Mouse (Mus musculus): ENCODE results near the gene Sec61a1.
A peak's percentile ranks its signal among the peaks of the same experiment; 100 is the strongest.

GRCm38 (mm10) chr6:88465181-88465920, 53.4 kb downstream of the Sec61a1 start, which contains the start of gene Ruvbl1:
- 0 out of 2 replicates have a peak, but pooled peaks have one; percentile 34 for TF ChIP-seq ZMIZ1 (IDR thresholded peaks at IDR 0.05; ENCODE audit: low read depth, low read length)
- peak; percentile 32; the same call in 1 of the 2 replicates for TF ChIP-seq USF1 (IDR thresholded peaks at IDR 0.05; ENCODE audit: low read depth, low read length)
- no peak for TF ChIP-seq CTCF (IDR thresholded peaks at IDR 0.05 in 2 of 3, conservative IDR thresholded peaks at IDR 0.05 in 1 of 3; ENCODE audit: control insufficient read depth in 1 of 3, insufficient read depth in 1 of 3, low read depth in 2 of 3, low read length in 3 of 3, poor library complexity in 1 of 3, severe bottlenecking in 1 of 3)
- 0 out of 2 replicates have a peak, but pooled peaks have one; percentile 14 for TF ChIP-seq JUND (IDR thresholded peaks at IDR 0.05; ENCODE audit: low read depth, low read length)
- peak; percentile 59 for TF ChIP-seq TCF12 (IDR thresholded peaks at IDR 0.05; ENCODE audit: low read depth, low read length)
- no peak for TF ChIP-seq RCOR1 (IDR thresholded peaks at IDR 0.05; ENCODE audit: low read depth, low read length)
